Mouse (Mus musculus) retina, embryonic 14.5 days (tissue): Measurements from ENCODE around the gene B4galt1.

Experiments used
- DNase-seq: peaks from one replicate; pipeline ENCODE4 v3.0.0-alpha.2; 2015; ENCODE audit warnings: low spot score

B4galt1 gene

DNA sequence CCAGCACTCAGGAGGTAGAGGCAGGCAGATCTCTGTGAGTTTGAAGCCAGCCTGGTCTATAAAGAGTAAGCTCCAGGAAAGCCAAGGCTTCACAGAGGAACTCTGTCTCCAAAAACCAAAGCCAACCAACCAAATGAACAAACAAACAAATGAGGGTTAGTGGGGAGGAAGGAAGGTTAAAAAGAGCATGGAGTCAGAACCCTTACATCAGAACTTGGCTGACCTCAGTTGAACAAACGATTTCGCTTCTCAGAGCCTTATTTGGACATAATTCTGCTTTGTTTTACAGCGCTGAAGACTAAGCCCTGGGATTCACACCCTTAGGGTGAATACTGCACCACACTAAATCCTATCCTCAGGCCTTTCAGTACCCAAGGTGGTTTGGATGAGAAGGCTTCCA, 18.3 kb upstream of the B4galt1 start:
- no peak for DNase-seq

GRCm38 (mm10) chr4:40870206-40870605, 16.4 kb upstream of the B4galt1 start:
- no peak for DNase-seq

DNA sequence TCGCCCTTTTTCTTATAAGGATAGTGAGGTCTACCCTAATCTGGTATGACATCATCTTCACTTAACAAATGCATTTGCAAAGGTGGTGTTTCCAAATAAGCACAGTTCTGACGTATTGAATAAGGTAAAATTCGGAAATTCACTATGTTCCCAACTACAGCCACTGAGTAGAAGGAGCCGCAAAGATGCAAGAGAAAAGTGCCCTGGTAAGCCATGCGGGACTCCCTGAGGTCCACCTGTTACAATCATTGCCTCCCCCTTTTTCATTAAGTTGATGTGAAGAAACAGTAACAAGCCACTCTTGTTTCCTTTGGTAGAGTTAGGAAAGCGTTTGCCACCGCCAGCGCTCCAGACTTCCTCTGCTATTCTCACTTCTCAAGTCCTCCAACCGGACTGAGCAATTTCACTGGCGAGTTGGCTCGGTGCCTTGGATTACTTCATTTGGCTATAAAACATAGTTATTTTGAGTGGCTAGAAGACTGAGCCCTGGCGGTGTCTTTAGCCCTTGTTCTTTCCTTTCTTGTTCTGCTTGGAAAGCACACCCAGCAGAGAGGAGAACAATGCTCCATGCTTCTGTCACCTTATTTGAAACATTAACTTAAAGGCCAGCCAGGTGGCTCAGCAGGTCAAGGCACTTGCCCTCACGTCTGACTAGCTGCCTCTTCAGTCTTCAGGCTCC, 14.9 kb upstream of the B4galt1 start:
- no peak for DNase-seq

GRCm38 (mm10) chr4:40864361-40864760, 10.6 kb upstream of the B4galt1 start:
- no peak for DNase-seq

DNA sequence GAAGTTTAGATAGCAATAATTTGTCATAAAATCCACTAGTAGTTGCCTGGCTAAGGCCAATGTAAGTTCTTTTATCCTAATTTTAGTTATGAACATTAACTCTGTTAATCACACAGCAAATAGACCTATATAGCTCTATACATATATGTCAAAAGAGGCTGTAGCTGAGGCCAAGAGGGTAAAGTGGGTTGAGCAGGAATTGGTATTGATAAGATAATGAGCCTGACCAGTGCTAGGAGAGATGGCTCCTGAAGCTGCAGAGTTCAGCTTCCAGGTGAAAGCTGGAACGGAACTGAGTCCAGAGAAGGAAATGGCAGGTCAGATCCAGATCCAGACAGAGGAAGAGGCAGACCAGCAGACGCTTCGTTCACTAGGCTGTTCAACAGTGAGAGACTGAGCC, 9.5 kb upstream of the B4galt1 start:
- no peak for DNase-seq

DNA sequence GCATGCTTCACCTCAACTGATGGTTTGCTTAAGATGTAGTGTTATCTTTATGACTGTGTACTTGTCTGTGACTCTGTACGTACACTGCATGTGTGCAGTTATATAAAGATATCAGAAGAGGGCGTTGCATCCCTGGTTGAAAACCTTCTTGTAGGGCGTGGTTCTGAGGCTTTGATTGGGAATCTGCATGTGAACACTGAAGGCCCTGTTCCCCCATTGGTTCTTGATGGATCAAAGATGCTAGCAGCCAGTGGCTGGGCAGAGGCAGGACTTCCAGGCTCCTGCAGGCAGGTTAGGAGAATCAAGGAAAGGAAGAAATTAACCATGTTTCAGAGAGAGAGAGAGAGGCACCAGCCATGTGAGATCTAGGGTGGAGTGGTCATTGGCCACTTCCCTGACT, 7.3 kb upstream of the B4galt1 start:
- DNase-seq = no peak

GRCm38 (mm10) chr4:40857824-40858346, 4.1 kb upstream of the B4galt1 start:
- no peak for DNase-seq

DNA sequence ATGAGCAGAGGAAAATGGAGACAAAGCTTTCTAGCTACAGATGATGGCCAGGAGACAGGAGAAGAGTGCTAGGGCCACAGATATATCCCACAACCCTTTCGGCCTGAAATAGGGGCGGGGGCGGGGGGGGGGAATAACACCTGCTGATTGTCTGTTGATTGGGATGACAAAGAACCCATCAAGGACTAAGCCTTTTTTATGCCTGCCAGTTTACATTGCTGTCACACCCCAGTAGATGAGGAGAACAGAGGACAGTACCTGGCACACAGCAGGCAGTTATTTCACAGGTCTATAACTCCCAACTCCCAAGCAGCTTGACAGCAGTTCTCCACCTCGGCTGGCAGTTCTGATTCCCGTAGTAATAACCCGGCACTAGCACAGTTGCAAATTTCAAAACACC, 2.8 kb upstream of the B4galt1 start:
- DNase-seq = no peak

DNA sequence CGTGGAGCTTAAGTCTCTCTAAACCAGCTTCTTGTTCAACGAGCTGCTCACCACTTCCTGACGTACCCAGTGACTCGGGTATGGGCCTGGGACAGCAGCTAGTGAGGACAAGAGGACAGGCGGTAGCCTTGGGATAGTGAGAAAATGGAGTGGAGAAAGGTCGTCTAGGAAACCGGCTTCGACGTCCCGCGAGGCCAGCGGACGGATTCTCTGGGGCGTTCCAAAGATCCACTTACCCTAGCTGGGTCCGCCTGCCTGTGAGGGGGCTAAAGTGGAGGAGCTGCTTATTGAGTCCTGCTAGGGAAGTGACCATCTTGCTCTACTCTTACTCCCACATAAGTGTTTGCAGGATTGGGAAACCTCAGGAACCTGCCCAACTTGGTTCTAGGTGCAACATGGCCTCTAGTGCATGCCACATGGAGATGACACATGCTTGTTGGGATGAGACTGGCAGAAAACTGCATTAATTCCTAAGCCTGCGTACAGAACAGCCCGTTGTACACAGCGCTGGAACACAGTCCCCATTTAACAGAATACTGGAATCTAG, 655 bp upstream of the B4galt1 start:
- DNase-seq = no peak

GRCm38 (mm10) chr4:40852861-40853564, 792 bp downstream of the B4galt1 start:
- DNase-seq = peak; percentile 59

- DNase-seq = peak; percentile 12
Measured at GRCm38 (mm10) chr4:40852249-40852781, 1.5 kb downstream of the B4galt1 start.

DNA sequence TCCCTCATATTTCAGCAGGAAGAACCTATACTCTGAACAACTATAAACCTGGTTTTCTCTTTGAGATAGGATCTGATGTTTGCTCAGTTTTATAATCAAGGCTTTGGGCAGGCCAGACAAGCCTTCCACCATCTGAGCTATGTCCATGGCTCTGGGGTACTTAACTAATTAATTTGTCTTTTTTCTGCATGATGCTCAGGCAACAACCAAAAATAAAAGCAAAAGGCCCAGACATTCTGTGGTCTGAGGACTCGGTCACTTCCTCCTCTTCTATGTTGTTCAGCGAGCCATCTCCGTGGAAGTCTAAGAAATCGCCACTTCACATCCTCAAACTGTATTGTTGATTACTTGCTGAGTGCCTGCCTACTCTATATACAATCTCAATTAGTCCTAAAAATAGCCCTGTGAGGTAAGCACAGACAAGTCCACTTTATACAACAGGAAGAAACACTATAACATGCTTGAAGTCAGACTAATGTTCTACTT, 2.0 kb downstream of the B4galt1 start:
- no peak for DNase-seq

DNA sequence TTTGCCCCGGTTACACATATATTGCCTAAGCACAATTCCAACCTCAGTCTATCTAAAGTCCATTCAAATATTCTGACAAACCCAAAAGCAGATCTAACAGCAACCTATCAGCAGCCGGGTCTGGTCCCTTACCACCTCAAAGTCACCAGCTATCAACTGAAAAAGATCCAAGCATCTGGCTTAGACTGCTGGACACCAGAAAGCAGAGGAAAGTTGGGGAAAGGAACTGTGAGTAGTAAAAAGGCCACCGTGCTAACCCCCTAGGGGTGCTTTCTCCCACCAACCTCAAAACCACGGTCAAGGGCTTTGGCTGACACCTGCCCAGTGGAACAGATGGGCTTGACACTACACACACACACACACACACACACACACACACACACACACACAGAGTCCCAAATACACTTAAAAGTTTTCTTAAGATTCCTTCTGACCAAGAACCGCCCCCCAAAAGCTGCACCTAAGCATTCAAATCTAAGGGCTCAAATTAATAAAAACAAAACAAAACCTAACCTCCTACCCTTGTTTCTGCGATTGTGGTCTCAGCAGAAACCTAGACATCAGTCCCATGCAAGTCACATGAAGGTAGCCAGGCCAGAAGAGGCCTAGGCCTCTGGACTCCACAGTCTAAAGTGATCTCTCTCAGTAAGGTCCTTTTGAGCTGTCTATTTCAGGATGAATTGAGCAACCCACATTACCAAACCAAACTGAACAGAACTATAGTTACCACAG, 2.6 kb downstream of the B4galt1 start:
- DNase-seq = no peak

- no peak for DNase-seq
Measured at GRCm38 (mm10) chr4:40850582-40850981, 3.2 kb downstream of the B4galt1 start.

- no peak for DNase-seq
Measured at GRCm38 (mm10) chr4:40849518-40849917, 4.3 kb downstream of the B4galt1 start.

GRCm38 (mm10) chr4:40848246-40848645, 5.6 kb downstream of the B4galt1 start:
- no peak for DNase-seq

- DNase-seq = no peak
Measured at GRCm38 (mm10) chr4:40847160-40847559, 6.6 kb downstream of the B4galt1 start.

GRCm38 (mm10) chr4:40846143-40846931, 7.5 kb downstream of the B4galt1 start:
- no peak for DNase-seq

DNA sequence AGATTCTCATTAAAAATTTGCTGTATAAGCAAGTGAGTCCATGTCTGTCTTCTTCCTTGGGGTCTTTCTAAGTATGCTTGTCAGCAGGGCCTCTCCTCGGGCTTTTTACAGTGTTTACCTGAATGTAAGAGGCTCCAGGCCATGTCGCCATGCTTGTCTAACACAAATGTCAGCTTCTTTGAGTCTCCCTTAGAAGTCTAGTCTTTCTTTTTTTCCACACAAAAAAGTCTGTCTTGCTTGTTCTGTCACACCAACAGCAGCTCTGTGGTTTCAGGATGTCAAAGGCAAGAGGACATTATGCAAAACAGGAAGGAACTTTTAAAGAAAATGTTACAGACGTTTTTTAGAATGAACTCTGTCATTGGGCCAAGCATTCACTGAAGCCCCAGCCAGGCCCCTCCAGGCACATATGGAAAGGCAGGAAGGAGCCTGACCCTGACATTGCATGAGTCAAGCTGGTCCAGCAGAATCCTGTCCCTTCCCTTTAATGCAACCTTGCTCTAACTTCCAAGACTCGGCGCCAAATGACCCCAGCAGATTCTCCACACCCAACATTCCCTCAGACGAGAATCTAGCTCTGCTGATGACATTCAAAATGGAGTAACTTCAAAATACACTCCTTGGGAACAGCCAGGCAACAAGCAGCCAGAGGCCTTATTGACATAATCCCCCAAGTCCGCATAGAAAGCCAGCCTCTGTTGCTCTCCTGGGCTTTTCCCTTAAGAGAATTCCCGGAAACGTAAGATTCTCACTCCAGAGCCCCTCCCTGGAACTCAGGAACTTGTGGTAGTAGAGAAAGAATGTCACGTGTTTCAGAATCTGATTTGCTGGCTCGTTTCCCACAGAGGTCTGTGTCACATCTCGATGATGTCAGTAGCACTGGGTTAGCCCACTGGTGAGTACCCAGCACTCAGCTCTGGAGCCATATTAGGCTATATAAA, 8.7 kb downstream of the B4galt1 start:
- no peak for DNase-seq

DNA sequence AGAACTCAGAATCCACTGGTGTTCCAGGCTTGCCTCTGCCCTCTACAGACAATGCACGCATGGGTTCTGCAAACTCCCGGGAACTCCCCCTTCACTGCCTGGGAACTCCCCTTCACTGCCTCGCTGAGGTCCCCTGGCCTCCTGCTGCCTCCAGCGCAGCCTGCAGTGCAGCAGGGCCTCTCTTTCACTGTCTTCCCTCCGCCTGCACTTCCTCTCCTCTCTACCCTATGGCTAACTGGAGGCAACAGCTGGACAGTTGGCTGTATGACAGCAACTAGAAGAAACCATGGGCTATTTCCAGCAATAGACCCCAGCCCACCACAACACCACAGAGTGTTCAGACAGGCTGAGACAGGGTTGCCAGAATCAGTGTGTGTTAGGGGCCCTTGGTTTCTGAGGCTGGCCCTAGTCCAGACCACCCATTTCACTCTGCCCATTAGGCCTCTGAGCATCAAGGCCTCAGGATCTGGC, 9.5 kb downstream of the B4galt1 start:
- DNase-seq = peak; percentile 36
